Mouse (Mus musculus): Measurements from ENCODE around the gene Gm42791. TPM values are rescaled to one million over a fixed set of nuclear protein-coding genes. Genes with fewer than 3 reads are reported as not detected.

Gene Gm42791
- polyA plus RNA-seq, 1 experiment from 2014 or later: not detected

DNA sequence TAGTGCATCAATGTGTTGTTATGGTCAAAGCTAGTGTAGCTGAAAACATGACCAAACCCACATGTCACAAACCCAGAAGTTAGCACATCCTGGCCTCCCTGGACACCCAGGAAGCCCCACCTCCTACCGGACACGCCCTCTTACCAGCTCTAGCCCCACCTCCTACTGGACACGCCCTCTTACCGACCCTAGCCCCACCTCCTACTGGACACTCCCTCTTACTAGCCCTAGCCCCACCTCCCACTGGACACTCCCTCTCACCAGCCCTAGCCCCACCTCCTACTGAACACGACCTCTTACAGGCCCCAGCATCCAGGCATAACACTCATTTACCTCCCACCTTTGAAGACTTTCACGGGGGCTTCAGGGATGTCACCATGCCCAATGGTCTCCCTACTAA, 14.3 kb downstream of the Gm42791 start:
- H3K4me3 ChIP-seq (ENCODE audit: low read depth, low read length): no peak overlapping the region

DNA sequence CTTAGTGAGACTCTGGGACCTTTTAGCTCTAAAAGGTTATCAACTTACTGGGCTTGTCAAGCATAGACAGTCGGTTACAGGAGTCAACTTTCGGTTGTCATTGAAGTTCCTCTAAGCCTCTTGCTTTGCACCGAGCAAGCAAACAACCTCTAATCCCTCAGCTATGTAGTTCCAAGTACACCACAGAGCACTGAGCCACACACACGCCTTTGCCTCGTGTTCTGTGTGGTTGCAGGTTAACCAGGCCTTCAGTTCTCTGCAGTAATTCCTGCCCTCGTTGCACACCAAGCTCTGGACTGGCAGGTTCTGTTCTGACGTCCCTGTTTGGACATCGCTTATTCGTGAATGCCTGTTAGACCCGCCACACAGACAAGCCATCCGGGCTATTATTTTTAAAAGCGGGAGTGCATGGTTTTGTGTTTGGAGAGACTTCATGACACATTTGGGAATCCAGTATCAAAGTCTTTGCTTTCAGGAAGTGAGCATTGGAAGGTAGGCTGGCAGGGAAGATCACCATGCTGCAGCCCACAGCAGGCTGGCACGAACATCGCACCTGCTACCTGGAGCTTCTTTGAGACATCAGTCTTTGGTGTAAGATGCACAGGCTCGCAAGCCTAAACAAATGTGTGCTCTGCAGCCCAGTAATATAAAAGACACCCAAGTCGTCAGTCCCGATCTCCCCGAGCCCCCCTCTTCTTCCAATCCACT, 16.3 kb downstream of the Gm42791 start:
- Histone ChIP-seq H3K36me3 (ENCODE audit: control insufficient read depth, insufficient read depth, low read length) (no peaks in the 10 kb centered on the region), H3K9me3 (ENCODE audit: control insufficient read depth, low read length) (peaks cover 3% of the 10 kb centered on the region), H3K4me1 (replicated peaks; ENCODE audit: control insufficient read depth, insufficient read depth, low read length) (no peaks in the 10 kb centered on the region), H3K4me3 (ENCODE audit: low read depth, low read length) (no peak overlapping the region), H3K4me2 (ENCODE audit: low read depth, low read length, severe bottlenecking) (no peak overlapping the region), H3K27me3 (ENCODE audit: control insufficient read depth, insufficient read depth, low read length) (no peaks in the 10 kb centered on the region), H3K27ac (ENCODE audit: low read depth, low read length) (no peak overlapping the region), H3K9ac (ENCODE audit: low read length) (no peak overlapping the region)
- ATAC-seq (replicated peaks; ENCODE audit: low FRiP score) (no peak), DNase-seq (ENCODE audit: low spot score) (no peak)
- WGBS: 69% methylated on average over 18 of the region's 18 CpGs

More for the DNA sequence above, 14.3 kb downstream of the Gm42791 start:
- H3K27me3 ChIP-seq (ENCODE audit: control insufficient read depth, insufficient read depth, low read length): no peaks in the 10 kb centered on the region
- no peak overlapping the region for H3K27ac ChIP-seq (ENCODE audit: low read depth, low read length)
- H3K9ac ChIP-seq (ENCODE audit: low read length): no peak overlapping the region
- WGBS: 68% methylated on average over 6 of the region's 6 CpGs
- ATAC-seq (replicated peaks; ENCODE audit: low FRiP score): 0 out of 2 replicates have a peak, but pooled peaks have one; percentile 24
- no peaks in the 10 kb centered on the region for H3K4me1 ChIP-seq (replicated peaks; ENCODE audit: control insufficient read depth, insufficient read depth, low read length)
- no peak overlapping the region for H3K4me2 ChIP-seq (ENCODE audit: low read depth, low read length, severe bottlenecking)
- H3K9me3 ChIP-seq (ENCODE audit: control insufficient read depth, low read length): peaks cover 6% of the 10 kb centered on the region
- H3K36me3 ChIP-seq (ENCODE audit: control insufficient read depth, insufficient read depth, low read length): no peaks in the 10 kb centered on the region
- no peak for DNase-seq (ENCODE audit: low spot score)

DNA sequence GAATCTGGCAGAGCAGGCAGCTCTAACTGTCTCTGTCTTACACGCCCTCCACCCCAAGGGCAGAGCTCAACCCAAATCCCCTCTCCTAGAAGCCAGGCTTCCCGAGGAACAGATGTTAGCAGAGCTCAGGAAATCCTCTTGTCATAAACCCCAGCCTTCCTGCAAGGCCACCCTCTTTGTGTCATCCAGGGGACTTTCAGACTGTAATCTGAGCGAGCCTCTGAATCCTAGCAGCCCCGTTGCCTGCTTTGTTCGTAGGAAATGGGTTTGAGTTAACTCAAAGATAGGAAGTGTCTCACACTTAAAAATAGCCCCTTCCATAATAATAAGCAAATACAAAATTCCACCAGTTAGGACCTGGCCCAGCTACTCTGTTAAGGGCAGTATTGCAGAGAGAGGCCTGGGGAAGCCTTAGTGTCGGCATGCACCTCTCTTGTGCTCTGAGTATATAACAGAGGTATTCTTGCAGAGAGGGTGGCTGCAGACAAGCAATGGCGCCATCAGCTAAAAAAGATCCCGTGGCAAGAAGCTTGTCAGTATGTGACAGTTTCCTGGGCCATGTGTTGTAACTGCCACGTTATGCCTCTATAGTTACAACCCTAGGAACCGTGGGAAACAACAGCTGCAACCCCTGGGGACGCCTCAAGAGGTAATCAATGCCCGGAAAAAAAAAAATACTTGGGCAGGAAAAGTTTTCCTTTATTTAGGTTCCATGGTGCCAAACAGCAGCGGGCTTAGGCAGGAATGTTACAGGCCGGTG, 17.1 kb downstream of the Gm42791 start:
- H3K4me1 ChIP-seq (replicated peaks; ENCODE audit: control insufficient read depth, insufficient read depth, low read length): peaks cover 4% of the 10 kb centered on the region
- H3K36me3 ChIP-seq (ENCODE audit: control insufficient read depth, insufficient read depth, low read length): no peaks in the 10 kb centered on the region
- DNase-seq (ENCODE audit: low spot score) (no peak), ATAC-seq (replicated peaks; ENCODE audit: low FRiP score) (no peak)
- H3K4me3 ChIP-seq (ENCODE audit: low read depth, low read length): no peak overlapping the region
- H3K27me3 ChIP-seq (ENCODE audit: control insufficient read depth, insufficient read depth, low read length): no peaks in the 10 kb centered on the region
- H3K9me3 ChIP-seq (ENCODE audit: control insufficient read depth, low read length): peaks cover 2% of the 10 kb centered on the region; the same call in 1 of the 2 replicates
- 34% methylated on average over 14 of the region's 14 CpGs for WGBS
- no peak overlapping the region for H3K9ac ChIP-seq (ENCODE audit: low read length)
- H3K4me2 ChIP-seq (ENCODE audit: low read depth, low read length, severe bottlenecking): no peak overlapping the region
- no peak overlapping the region for H3K27ac ChIP-seq (ENCODE audit: low read depth, low read length)

DNA sequence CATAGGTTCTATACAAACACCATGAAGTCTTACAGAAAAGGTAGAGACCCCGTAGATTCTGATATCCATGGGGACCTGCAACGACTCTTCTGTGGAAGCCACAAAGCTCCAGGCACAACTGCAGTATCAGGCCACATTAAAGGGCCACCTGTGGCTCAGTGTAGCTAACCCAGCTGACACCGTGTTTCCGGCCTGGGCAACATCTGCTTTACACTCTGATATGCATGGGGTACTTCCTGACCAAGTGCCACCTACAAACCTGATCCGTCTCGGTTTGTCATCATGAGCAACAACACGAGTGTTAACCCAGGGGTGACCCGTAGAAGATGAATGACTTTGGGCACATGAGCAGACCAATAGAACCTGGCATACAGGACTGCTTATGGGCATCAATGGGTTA, 18.1 kb downstream of the Gm42791 start:
- H3K4me2 ChIP-seq (ENCODE audit: low read depth, low read length, severe bottlenecking): no peak overlapping the region
- no peak overlapping the region for H3K9ac ChIP-seq (ENCODE audit: low read length)
- no peaks in the 10 kb centered on the region for H3K27me3 ChIP-seq (ENCODE audit: control insufficient read depth, insufficient read depth, low read length)
- H3K4me3 ChIP-seq (ENCODE audit: low read depth, low read length): no peak overlapping the region
- peaks cover 4% of the 10 kb centered on the region for H3K4me1 ChIP-seq (replicated peaks; ENCODE audit: control insufficient read depth, insufficient read depth, low read length)
- no peaks in the 10 kb centered on the region for H3K36me3 ChIP-seq (ENCODE audit: control insufficient read depth, insufficient read depth, low read length)
- no peak overlapping the region for H3K27ac ChIP-seq (ENCODE audit: low read depth, low read length)
- ATAC-seq (replicated peaks; ENCODE audit: low FRiP score) (no peak), DNase-seq (ENCODE audit: low spot score) (no peak)
- WGBS: 91% methylated on average over 8 of the region's 8 CpGs
- no peaks in the 10 kb centered on the region for H3K9me3 ChIP-seq (ENCODE audit: control insufficient read depth, low read length)

DNA sequence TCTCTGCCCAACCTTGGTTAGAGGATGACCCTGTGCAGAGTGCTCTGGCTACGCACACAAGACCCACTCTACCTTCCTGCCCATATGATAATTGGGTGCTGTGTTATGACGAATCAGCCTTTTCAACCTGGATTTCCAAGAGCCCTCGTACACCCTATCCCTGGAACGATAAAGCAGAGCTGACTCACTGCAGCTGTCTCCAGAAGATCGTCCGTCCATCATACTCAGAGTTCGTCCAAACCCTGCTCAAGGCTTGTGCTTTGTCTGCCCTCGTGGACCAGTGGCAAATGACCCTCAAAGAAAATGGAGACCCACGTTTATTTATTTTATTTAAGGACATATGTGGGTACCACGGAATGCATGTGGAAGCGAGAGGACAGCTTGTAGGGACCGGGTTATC, 19.9 kb downstream of the Gm42791 start:
- no peak overlapping the region for H3K27ac ChIP-seq (ENCODE audit: low read depth, low read length)
- peaks cover 4% of the 10 kb centered on the region for H3K4me1 ChIP-seq (replicated peaks; ENCODE audit: control insufficient read depth, insufficient read depth, low read length)
- no peak overlapping the region for H3K4me3 ChIP-seq (ENCODE audit: low read depth, low read length)
- no peak overlapping the region for H3K4me2 ChIP-seq (ENCODE audit: low read depth, low read length, severe bottlenecking)
- H3K27me3 ChIP-seq (ENCODE audit: control insufficient read depth, insufficient read depth, low read length): no peaks in the 10 kb centered on the region
- no peak overlapping the region for H3K9ac ChIP-seq (ENCODE audit: low read length)
- no peaks in the 10 kb centered on the region for H3K9me3 ChIP-seq (ENCODE audit: control insufficient read depth, low read length)
- no peaks in the 10 kb centered on the region for H3K36me3 ChIP-seq (ENCODE audit: control insufficient read depth, insufficient read depth, low read length)
- 88% methylated on average over 12 of the region's 12 CpGs for WGBS
- ATAC-seq (replicated peaks; ENCODE audit: low FRiP score) (no peak), DNase-seq (ENCODE audit: low spot score) (no peak)

DNA sequence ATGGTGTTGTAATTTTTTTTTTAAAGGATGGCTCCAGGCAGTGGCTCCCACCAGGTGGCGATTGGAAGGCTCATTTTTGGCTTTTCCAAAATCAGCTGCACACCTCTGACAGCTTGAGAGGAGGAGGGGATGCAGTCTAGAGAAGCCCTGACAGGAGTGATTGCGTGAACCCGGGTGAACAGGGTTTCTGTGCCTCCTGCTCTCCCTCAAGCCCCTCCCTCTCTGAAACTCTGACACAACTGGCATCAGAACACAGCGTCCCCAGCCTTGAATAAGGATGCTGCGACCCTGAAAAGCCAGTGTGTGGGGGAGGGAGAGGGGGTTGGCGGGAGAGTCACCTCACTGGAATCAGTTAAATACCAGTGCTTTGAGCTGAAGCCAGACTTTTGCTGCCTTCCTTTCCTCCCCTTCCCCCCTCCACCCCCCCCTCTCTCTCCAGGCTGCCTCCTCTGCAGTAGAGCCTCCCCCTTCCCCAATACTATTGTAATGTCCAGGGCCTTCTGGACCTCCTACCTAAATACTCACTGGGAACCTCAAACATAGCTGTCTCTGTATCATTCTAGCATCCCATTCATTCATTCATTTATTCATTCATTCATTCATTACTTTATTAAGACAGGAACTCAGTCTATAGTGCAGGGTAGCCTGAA, 21.8 kb downstream of the Gm42791 start:
- H3K9ac ChIP-seq (ENCODE audit: low read length): no peak overlapping the region
- DNase-seq (ENCODE audit: low spot score) (no peak), ATAC-seq (replicated peaks; ENCODE audit: low FRiP score) (peak; percentile 40; the same call in 1 of the 2 replicates)
- H3K4me3 ChIP-seq (ENCODE audit: low read depth, low read length): no peak overlapping the region
- H3K4me1 ChIP-seq (replicated peaks; ENCODE audit: control insufficient read depth, insufficient read depth, low read length): peaks cover 4% of the 10 kb centered on the region
- H3K27me3 ChIP-seq (ENCODE audit: control insufficient read depth, insufficient read depth, low read length): no peaks in the 10 kb centered on the region
- H3K9me3 ChIP-seq (ENCODE audit: control insufficient read depth, low read length): no peaks in the 10 kb centered on the region
- H3K4me2 ChIP-seq (ENCODE audit: low read depth, low read length, severe bottlenecking): no peak overlapping the region
- no peak overlapping the region for H3K27ac ChIP-seq (ENCODE audit: low read depth, low read length)
- 7% methylated on average over 6 of the region's 6 CpGs for WGBS
- no peaks in the 10 kb centered on the region for H3K36me3 ChIP-seq (ENCODE audit: control insufficient read depth, insufficient read depth, low read length)

DNA sequence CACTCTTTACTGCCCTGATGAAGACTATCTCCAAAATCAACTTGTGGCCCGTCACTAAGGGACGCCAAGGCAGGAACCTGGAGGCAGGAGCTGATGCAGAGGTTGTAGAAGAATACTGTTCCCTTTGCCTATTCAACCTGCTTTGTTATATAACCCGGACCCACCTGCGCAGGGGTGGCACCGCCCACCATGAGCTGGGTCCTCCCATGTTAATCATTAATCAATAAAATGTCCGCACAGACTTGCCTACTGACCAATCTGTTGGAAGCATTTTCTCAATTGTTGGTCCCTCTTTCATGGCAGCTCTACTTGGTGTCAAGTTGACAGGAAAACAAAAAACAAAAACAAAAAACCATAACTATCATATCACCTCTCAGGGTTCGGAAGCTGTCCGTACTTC, 22.8 kb downstream of the Gm42791 start:
- Histone ChIP-seq H3K27me3 (ENCODE audit: control insufficient read depth, insufficient read depth, low read length) (no peaks in the 10 kb centered on the region), H3K4me2 (ENCODE audit: low read depth, low read length, severe bottlenecking) (no peak overlapping the region), H3K4me3 (ENCODE audit: low read depth, low read length) (no peak overlapping the region), H3K36me3 (ENCODE audit: control insufficient read depth, insufficient read depth, low read length) (no peaks in the 10 kb centered on the region), H3K9me3 (ENCODE audit: control insufficient read depth, low read length) (no peaks in the 10 kb centered on the region), H3K9ac (ENCODE audit: low read length) (no peak overlapping the region), H3K4me1 (replicated peaks; ENCODE audit: control insufficient read depth, insufficient read depth, low read length) (peaks cover 4% of the 10 kb centered on the region), H3K27ac (ENCODE audit: low read depth, low read length) (no peak overlapping the region)
- WGBS: 87% methylated on average over 8 of the region's 8 CpGs
- no peak for ATAC-seq (replicated peaks; ENCODE audit: low FRiP score)
- DNase-seq (ENCODE audit: low spot score): no peak

DNA sequence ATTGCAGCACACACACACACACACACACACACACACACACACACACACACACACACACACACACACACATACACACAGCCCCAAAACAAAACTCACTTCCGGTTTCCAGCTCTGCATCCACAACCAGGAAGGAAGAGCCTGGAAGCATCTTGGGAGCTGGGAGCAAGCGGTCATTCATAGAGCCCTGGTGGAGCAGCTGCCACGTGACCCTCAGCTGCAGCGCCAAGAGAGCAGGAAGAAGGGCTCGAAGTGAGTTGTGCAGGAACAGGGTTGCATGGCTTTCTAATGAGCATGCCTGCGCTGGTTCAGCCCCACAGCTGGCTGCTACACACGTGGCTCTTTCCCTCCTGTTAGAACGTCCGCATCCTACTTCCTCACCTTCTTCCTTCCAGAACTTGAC, 25.3 kb downstream of the Gm42791 start:
- H3K4me2 ChIP-seq (ENCODE audit: low read depth, low read length, severe bottlenecking): no peak overlapping the region
- no peaks in the 10 kb centered on the region for H3K9me3 ChIP-seq (ENCODE audit: control insufficient read depth, low read length)
- ATAC-seq (replicated peaks; ENCODE audit: low FRiP score): no peak
- H3K36me3 ChIP-seq (ENCODE audit: control insufficient read depth, insufficient read depth, low read length): no peaks in the 10 kb centered on the region
- H3K27ac ChIP-seq (ENCODE audit: low read depth, low read length): no peak overlapping the region
- peaks cover 4% of the 10 kb centered on the region for H3K4me1 ChIP-seq (replicated peaks; ENCODE audit: control insufficient read depth, insufficient read depth, low read length)
- H3K27me3 ChIP-seq (ENCODE audit: control insufficient read depth, insufficient read depth, low read length): no peaks in the 10 kb centered on the region
- no peak for DNase-seq (ENCODE audit: low spot score)
- no peak overlapping the region for H3K9ac ChIP-seq (ENCODE audit: low read length)
- no peak overlapping the region for H3K4me3 ChIP-seq (ENCODE audit: low read depth, low read length)
- 74% methylated on average over 9 of the region's 9 CpGs for WGBS

All from forebrain, embryonic 11.5 days (tissue).